Mouse (Mus musculus) E14TG2a.4 (cell line): Measurements from ENCODE around the gene Trpc2.

ENCODE experiments used
- CTCF ChIP-seq: conservative IDR thresholded peaks from 2 replicates; pipeline ENCODE4 v1.5.1; 2014; ENCODE audit warnings: low read length
- NANOG ChIP-seq: IDR thresholded peaks from 2 replicates; pipeline ENCODE4 v1.6.1; 2014; ENCODE audit warnings: borderline replicate concordance, low read length, mixed read lengths
- POU5F1 ChIP-seq: IDR thresholded peaks from 2 replicates; pipeline ENCODE4 v1.6.1; 2014; ENCODE audit warnings: low read length, borderline replicate concordance

DNA sequence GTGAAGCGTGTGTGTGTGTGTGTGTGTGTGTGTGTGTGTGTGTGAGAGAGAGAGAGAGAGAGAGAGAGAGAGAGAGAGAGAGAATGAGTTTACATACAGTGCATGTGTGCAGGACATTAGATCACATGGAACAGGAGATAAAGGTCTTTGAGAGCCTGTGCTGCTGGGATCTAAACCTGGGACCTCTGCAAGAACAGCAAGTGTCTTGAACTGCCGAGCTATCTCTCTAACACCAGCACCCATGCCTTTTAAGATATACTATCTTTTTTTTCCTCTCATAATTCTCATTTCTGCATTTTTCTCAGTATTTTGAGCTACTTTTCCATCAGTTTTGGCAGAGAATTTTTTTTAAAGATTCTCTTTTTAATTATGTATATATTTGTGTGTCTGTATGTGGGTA is 20.6 kb downstream of the Trpc2 start:
- TF ChIP-seq CTCF = no peak
- TF ChIP-seq POU5F1 = no peak
- no peak for TF ChIP-seq NANOG
